Mouse (Mus musculus) forebrain, embryonic 11.5 days (tissue): Measurements from ENCODE around the gene Mcpt9. TPM values are rescaled to one million over a fixed set of nuclear protein-coding genes. Genes with fewer than 3 reads are reported as not detected.
"Not testable (repeated sequence)": the region's sequence is repeated elsewhere in the genome, so short reads cannot be mapped to it uniquely, and the experiment has no call there.

ENCODE experiments used
- ATAC-seq: fragments of 200-750 bp; cut with Nextera tagmentation; replicated peaks from 2 replicates; pipeline ENCODE4 v1.8.0; 2017; ENCODE audit warnings: moderate TSS enrichment; ENCODE audit not compliant: low FRiP score
- DNase-seq: peaks from one replicate; pipeline ENCODE4 v3.0.0-alpha.2; 2017; ENCODE audit warnings: low spot score
- H3K27ac ChIP-seq: fragments of 300-500 bp; sonication (generic); 2 replicates; pipeline ENCODE4 v1.5.1; 2014; ENCODE audit warnings: low read depth, low read length
- H3K27me3 ChIP-seq: fragments of 300-500 bp; sonication (generic); 2 replicates; pipeline ENCODE4 v1.6.1; 2014; ENCODE audit warnings: mild to moderate bottlenecking, low read length, mixed read lengths; ENCODE audit not compliant: control insufficient read depth, insufficient read depth
- H3K36me3 ChIP-seq: fragments of 300-500 bp; sonication (generic); 2 replicates; pipeline ENCODE4 v1.6.1; 2014; ENCODE audit warnings: mild to moderate bottlenecking, low read length, moderate library complexity, mixed read lengths; ENCODE audit not compliant: control insufficient read depth, insufficient read depth
- H3K4me1 ChIP-seq: fragments of 300-500 bp; sonication (generic); replicated peaks from 2 replicates; pipeline ENCODE4 v1.6.1; 2014; ENCODE audit warnings: low read length, mixed read lengths; ENCODE audit not compliant: control insufficient read depth, insufficient read depth
- H3K4me2 ChIP-seq: fragments of 300-500 bp; sonication (generic); 2 replicates; pipeline ENCODE4 v1.6.1; 2014; ENCODE audit warnings: low read depth, mild to moderate bottlenecking, low read length, moderate library complexity, mixed read lengths; ENCODE audit not compliant: severe bottlenecking
- H3K4me3 ChIP-seq: fragments of 300-500 bp; sonication (generic); 2 replicates; pipeline ENCODE4 v1.5.1; 2014; ENCODE audit warnings: low read depth, low read length
- H3K9ac ChIP-seq: fragments of 300-500 bp; sonication (generic); 2 replicates; pipeline ENCODE4 v1.6.1; 2014; ENCODE audit warnings: low read length
- H3K9me3 ChIP-seq: fragments of 300-500 bp; sonication (generic); 2 replicates; pipeline ENCODE4 v1.6.1; 2016; ENCODE audit warnings: low read length, mixed read lengths; ENCODE audit not compliant: control insufficient read depth
- WGBS: fragments of 180-500 bp; shearing (Covaris S2); extraction: QIAGEN DNeasy Blood & Tissue Kit; methylation state at CpG from one replicate; pipeline ENCODE4 v1.1.7; 2014; 5-methylcytosine and 5-hydroxymethylcytosine counted together
- polyA plus RNA-seq: library from polyadenylated mRNA; unstranded; fragments of >200 nt; fragmentation: Nextera tagmentation; extraction: Ambion mirVana; gene quantifications from 2 replicates; pipeline ENCODE4 v1.2.1, GENCODE M21; 2014

Gene Mcpt9
- polyA plus RNA-seq, 1 experiment from 2014 or later = not detected

DNA sequence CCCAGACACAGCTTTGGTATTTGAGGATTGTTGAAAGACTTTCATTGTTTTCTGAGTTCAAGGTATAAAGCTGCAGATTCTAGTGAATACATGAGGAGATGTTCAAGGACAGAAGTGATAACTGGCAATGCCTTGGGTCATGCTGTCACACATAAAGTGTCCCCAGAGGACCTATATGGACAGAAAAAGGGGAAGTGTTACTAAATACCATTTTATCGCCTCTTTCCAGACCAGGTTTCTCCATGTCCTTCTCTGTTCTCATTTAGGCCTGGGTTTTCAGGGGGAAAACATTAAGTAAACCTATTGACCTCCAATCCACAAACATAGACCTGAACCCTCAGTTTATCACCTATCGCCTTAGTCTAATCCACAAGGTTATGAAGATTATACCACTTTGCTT is 16.4 kb downstream of the Mcpt9 start:
- ATAC-seq = no peak
- DNase-seq = no peak
- H3K9me3 ChIP-seq = no peaks in the 10 kb centered on the region
- H3K4me1 ChIP-seq = no peaks in the 10 kb centered on the region
- H3K36me3 ChIP-seq = no peaks in the 10 kb centered on the region
- H3K9ac ChIP-seq = no peak overlapping the region
- H3K27me3 ChIP-seq = no peaks in the 10 kb centered on the region
- no peak overlapping the region for H3K27ac ChIP-seq
- no peak overlapping the region for H3K4me3 ChIP-seq
- 92% methylated on average over 2 of the region's 2 CpGs for WGBS
- no peak overlapping the region for H3K4me2 ChIP-seq

DNA sequence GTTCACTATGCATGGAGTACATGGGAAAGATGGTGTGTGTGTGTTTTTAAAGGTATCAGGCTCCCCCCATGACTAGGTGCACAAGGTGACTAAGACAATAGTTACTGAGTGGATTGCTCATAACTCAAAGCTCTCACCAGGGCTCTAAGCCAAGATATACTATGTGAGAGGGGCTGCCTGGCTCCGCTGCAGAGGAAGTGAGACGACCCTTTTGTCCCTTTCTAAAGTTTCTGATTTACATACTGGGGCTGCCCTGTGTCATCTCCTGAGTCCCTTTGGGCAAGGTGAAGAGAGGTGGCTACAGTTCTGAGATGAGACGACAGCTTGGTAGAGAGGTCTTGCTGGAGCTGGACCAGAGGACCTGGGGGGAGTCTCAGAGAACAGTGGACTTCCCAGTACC is 17.1 kb downstream of the Mcpt9 start:
- 65% methylated on average over 3 of the region's 3 CpGs for WGBS
- no peaks in the 10 kb centered on the region for H3K9me3 ChIP-seq

DNA sequence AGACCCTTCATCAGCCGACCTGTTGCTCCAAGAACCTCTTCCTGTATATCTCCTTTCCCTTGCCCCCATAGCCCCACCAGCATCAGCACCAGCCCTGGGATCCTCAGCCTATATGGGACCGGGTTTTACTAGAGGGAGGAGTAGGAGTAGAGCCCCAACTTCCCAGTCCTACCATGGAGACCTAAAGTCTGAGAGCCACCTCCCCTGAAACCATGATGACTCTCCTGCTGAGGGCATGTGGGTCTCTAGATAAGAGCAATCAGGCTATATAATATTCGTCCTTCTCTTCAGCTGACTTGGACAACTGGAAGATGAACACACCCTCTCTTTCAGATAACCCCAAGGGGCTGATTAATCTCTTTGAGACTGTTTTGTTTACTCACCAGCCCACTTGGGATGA is 42.8 kb downstream of the Mcpt9 start:
- not testable (repeated sequence) for H3K27me3 ChIP-seq, H3K36me3 ChIP-seq, H3K4me1 ChIP-seq, H3K9me3 ChIP-seq, H3K4me3 ChIP-seq, DNase-seq, H3K4me2 ChIP-seq, ATAC-seq, H3K27ac ChIP-seq, H3K9ac ChIP-seq
- 83% methylated on average over 1 of the region's 3 CpGs for WGBS

More for the DNA sequence above, 17.1 kb downstream of the Mcpt9 start:
- H3K36me3 ChIP-seq = no peaks in the 10 kb centered on the region
- no peak for DNase-seq
- no peak overlapping the region for H3K4me3 ChIP-seq
- H3K27me3 ChIP-seq = no peaks in the 10 kb centered on the region
- no peak for ATAC-seq
- no peak overlapping the region for H3K9ac ChIP-seq
- H3K27ac ChIP-seq = no peak overlapping the region
- no peaks in the 10 kb centered on the region for H3K4me1 ChIP-seq
- H3K4me2 ChIP-seq = no peak overlapping the region

Other genes starting within 250 kb of the Mcpt9 start
- 6.1 and 7.2 TPM in 2 replicates for gene Adcy4, start 246.4 kb downstream of the Mcpt9 start, polyA plus RNA-seq
- gene Ripk3, start 241.6 kb downstream of the Mcpt9 start, polyA plus RNA-seq = 6.6 and 9.7 TPM in 2 replicates
- 30.8 and 32.7 TPM in 2 replicates for gene Nfatc4, start 207.4 kb downstream of the Mcpt9 start, polyA plus RNA-seq
- gene Nynrin, start 176.5 kb downstream of the Mcpt9 start, polyA plus RNA-seq = 20.2 and 20.3 TPM in 2 replicates
- gene Cbln3, start 146.1 kb downstream of the Mcpt9 start, polyA plus RNA-seq = 0.37 TPM in 1 of 2 replicates, not detected in the other
- gene Khnyn, start 145.5 kb downstream of the Mcpt9 start, polyA plus RNA-seq = 13.6 and 14.9 TPM in 2 replicates
- gene Sdr39u1, start 130.2 kb downstream of the Mcpt9 start, polyA plus RNA-seq = 38.0 and 48.6 TPM in 2 replicates
- not detected in 2 replicates for gene Cma1, start 85.8 kb downstream of the Mcpt9 start, polyA plus RNA-seq
- not detected in 2 replicates for gene Cma2, start 79.5 kb downstream of the Mcpt9 start, polyA plus RNA-seq
- not detected in 2 replicates for gene Mcpt1, start 12.5 kb downstream of the Mcpt9 start, polyA plus RNA-seq
- not detected in 2 replicates for gene Mcpt2, start 11.5 kb upstream of the Mcpt9 start, polyA plus RNA-seq
- not detected in 2 replicates for gene Mcpt4, start 31.8 kb upstream of the Mcpt9 start, polyA plus RNA-seq
- gene Mcpt8, start 54.8 kb upstream of the Mcpt9 start, polyA plus RNA-seq = not detected in 2 replicates
- gene Ctsg, start 72.1 kb upstream of the Mcpt9 start, polyA plus RNA-seq = not detected in 2 replicates
- not detected in 2 replicates for gene Gzme, start 90.1 kb upstream of the Mcpt9 start, polyA plus RNA-seq
- not detected in 2 replicates for gene Gzmd, start 102.1 kb upstream of the Mcpt9 start, polyA plus RNA-seq
- not detected in 2 replicates for gene Gzmg, start 129.1 kb upstream of the Mcpt9 start, polyA plus RNA-seq
- gene Gzmn, start 144.1 kb upstream of the Mcpt9 start, polyA plus RNA-seq = not detected in 2 replicates
- gene Gzmf, start 180.9 kb upstream of the Mcpt9 start, polyA plus RNA-seq = not detected in 2 replicates
- not detected in 2 replicates for gene Gzmc, start 204.2 kb upstream of the Mcpt9 start, polyA plus RNA-seq
- not detected in 2 replicates for gene Gzmb, start 231.8 kb upstream of the Mcpt9 start, polyA plus RNA-seq